Mouse (Mus musculus) liver, embryonic 13.5 days (tissue): ENCODE measurements around the gene Gm17324. TPM values are rescaled to one million over a fixed set of nuclear protein-coding genes. Genes with fewer than 3 reads are reported as not detected.
"Not testable (repeated sequence)": the region's sequence is repeated elsewhere in the genome, so short reads cannot be mapped to it uniquely, and the experiment has no call there.

Experiments
- ATAC-seq: fragments of 200-750 bp; cut with Nextera tagmentation; 2 replicates; pipeline ENCODE4 v1.8.0; 2017; ENCODE audit warnings: low read depth, mild to moderate bottlenecking, moderate number of reproducible peaks, moderate library complexity
- DNase-seq: peaks from one replicate; pipeline ENCODE4 v3.0.0; 2022
- H3K27ac ChIP-seq: fragments of 300-500 bp; sonication (generic); 2 replicates; pipeline ENCODE4 v1.5.1; 2015; ENCODE audit warnings: moderate library complexity, mild to moderate bottlenecking, inconsistent platforms
- H3K27me3 ChIP-seq: fragments of 300-500 bp; sonication (generic); 2 replicates; pipeline ENCODE4 v1.6.1; 2015; ENCODE audit warnings: mild to moderate bottlenecking, inconsistent platforms
- H3K36me3 ChIP-seq: fragments of 300-500 bp; sonication (generic); 2 replicates; pipeline ENCODE4 v1.6.1; 2015; ENCODE audit warnings: mild to moderate bottlenecking, inconsistent platforms
- H3K4me1 ChIP-seq: fragments of 300-500 bp; sonication (generic); replicated peaks from 2 replicates; pipeline ENCODE4 v1.6.1; 2015; ENCODE audit warnings: inconsistent platforms
- H3K4me2 ChIP-seq: fragments of 300-500 bp; sonication (generic); 2 replicates; pipeline ENCODE4 v1.6.1; 2015; ENCODE audit warnings: inconsistent platforms, mild to moderate bottlenecking, moderate library complexity
- H3K4me3 ChIP-seq: fragments of 300-500 bp; sonication (generic); replicated peaks from 2 replicates; pipeline ENCODE4 v1.5.1; 2015; ENCODE audit warnings: mild to moderate bottlenecking, inconsistent platforms
- H3K9ac ChIP-seq: fragments of 300-500 bp; sonication (generic); 2 replicates; pipeline ENCODE4 v1.6.1; 2015; ENCODE audit warnings: mild to moderate bottlenecking, inconsistent platforms
- H3K9me3 ChIP-seq: fragments of 300-500 bp; sonication (generic); replicated peaks from 2 replicates; pipeline ENCODE4 v1.6.1; 2016; ENCODE audit warnings: inconsistent platforms
- WGBS: fragments of 180-500 bp; shearing (Covaris S2); methylation state at CpG from one replicate; pipeline ENCODE4 v1.1.7; 2015; ENCODE audit not compliant: insufficient replicate concordance; 5-methylcytosine and 5-hydroxymethylcytosine counted together
- polyA plus RNA-seq: library from polyadenylated mRNA; unstranded; fragments of >200 nt; fragmentation: Nextera tagmentation; extraction: Ambion mirVana; gene quantifications from 2 replicates; pipeline ENCODE4 v1.2.1, GENCODE M21; 2015

Gene Gm17324
- polyA plus RNA-seq, 1 experiment from 2014 or later, result 0.33 TPM

GRCm38 (mm10) chr9:78480227-78480626, 31.6 kb upstream of the Gm17324 start:
- H3K27me3 ChIP-seq, ATAC-seq, DNase-seq, H3K9me3 ChIP-seq: not testable (repeated sequence)
- WGBS, result under 1% methylated on average over 13 of the region's 13 CpGs
- Histone ChIP-seq H3K9ac (peak overlapping the region; percentile 99), H3K4me1 (peaks cover 28% of the 10 kb centered on the region), H3K36me3 (peaks cover 49% of the 10 kb centered on the region), H3K27ac (peak overlapping the region; percentile 98), H3K4me3 (peak overlapping the region; percentile 93), H3K4me2 (peak overlapping the region; percentile 85)

GRCm38 (mm10) chr9:78479308-78479707, 30.7 kb upstream of the Gm17324 start:
- H3K9ac ChIP-seq, result peak overlapping the region; percentile 99
- not testable (repeated sequence) for DNase-seq, ATAC-seq, H3K27me3 ChIP-seq, H3K9me3 ChIP-seq
- peaks cover 56% of the 10 kb centered on the region for H3K36me3 ChIP-seq
- H3K4me2 ChIP-seq, result peak overlapping the region; percentile 85
- H3K4me3 ChIP-seq, result peak overlapping the region; percentile 93
- peaks cover 28% of the 10 kb centered on the region for H3K4me1 ChIP-seq
- H3K27ac ChIP-seq, result peak overlapping the region; percentile 98
- 21% methylated on average over 8 of the region's 8 CpGs for WGBS

- Histone ChIP-seq H3K27ac (peak overlapping the region; percentile 68), H3K36me3 (peaks cover 68% of the 10 kb centered on the region), H3K4me1 (peaks cover 28% of the 10 kb centered on the region), H3K4me2 (peak overlapping the region; percentile 34), H3K4me3 (0 out of 2 replicates have a peak overlapping the region, but pooled peaks have one; percentile 15), H3K9ac (peak overlapping the region; percentile 49; the same call in 1 of the 2 replicates)
- WGBS, result 62% methylated on average over 1 of the region's 1 CpGs
- ATAC-seq, H3K27me3 ChIP-seq, H3K9me3 ChIP-seq, DNase-seq: not testable (repeated sequence)
These were observed 29.5 kb upstream of the Gm17324 start for GRCm38 (mm10) chr9:78478009-78478605.

GRCm38 (mm10) chr9:78477021-78477551, 28.5 kb upstream of the Gm17324 start:
- ATAC-seq (peak; percentile 1), DNase-seq (peak; percentile 10)
- peaks cover 77% of the 10 kb centered on the region for H3K36me3 ChIP-seq
- peaks cover 20% of the 10 kb centered on the region for H3K4me1 ChIP-seq
- no peaks in the 10 kb centered on the region for H3K27me3 ChIP-seq
- H3K9me3 ChIP-seq, result no peaks in the 10 kb centered on the region
- H3K27ac ChIP-seq, result peak overlapping the region; percentile 68
- H3K9ac ChIP-seq, result no peak overlapping the region
- 3% methylated on average over 5 of the region's 5 CpGs for WGBS
- no peak overlapping the region for H3K4me3 ChIP-seq
- H3K4me2 ChIP-seq, result no peak overlapping the region

GRCm38 (mm10) chr9:78476531-78477020, 28.0 kb upstream of the Gm17324 start:
- Histone ChIP-seq H3K27me3 (no peaks in the 10 kb centered on the region), H3K4me1 (peaks cover 18% of the 10 kb centered on the region), H3K4me2 (no peak overlapping the region), H3K9ac (no peak overlapping the region), H3K4me3 (no peak overlapping the region), H3K27ac (peak overlapping the region; percentile 68), H3K9me3 (no peaks in the 10 kb centered on the region), H3K36me3 (peaks cover 82% of the 10 kb centered on the region)
- ATAC-seq (peak; percentile 39), DNase-seq (peak; percentile 39)
- 6% methylated on average over 1 of the region's 1 CpGs for WGBS

- H3K27me3 ChIP-seq, result no peaks in the 10 kb centered on the region
- H3K9me3 ChIP-seq, result no peaks in the 10 kb centered on the region
- no peak overlapping the region for H3K4me2 ChIP-seq
- H3K4me1 ChIP-seq, result peaks cover 18% of the 10 kb centered on the region
- no peak overlapping the region for H3K27ac ChIP-seq
- no peak overlapping the region for H3K9ac ChIP-seq
- H3K36me3 ChIP-seq, result peaks cover 85% of the 10 kb centered on the region
- no peak overlapping the region for H3K4me3 ChIP-seq
- ATAC-seq, result no peak
- DNase-seq, result no peak
- 71% methylated on average over 4 of the region's 4 CpGs for WGBS
These were observed 27.3 kb upstream of the Gm17324 start for GRCm38 (mm10) chr9:78475873-78476272.

GRCm38 (mm10) chr9:78475383-78475780, 26.8 kb upstream of the Gm17324 start:
- H3K4me2 ChIP-seq, result no peak overlapping the region
- H3K9me3 ChIP-seq, result no peaks in the 10 kb centered on the region
- no peak overlapping the region; the same call in 1 of the 2 replicates for H3K27ac ChIP-seq
- H3K4me1 ChIP-seq, result peaks cover 18% of the 10 kb centered on the region
- 83% methylated on average over 2 of the region's 2 CpGs for WGBS
- H3K4me3 ChIP-seq, result no peak overlapping the region
- H3K27me3 ChIP-seq, result no peaks in the 10 kb centered on the region
- peaks cover 85% of the 10 kb centered on the region for H3K36me3 ChIP-seq
- ATAC-seq, result no peak
- H3K9ac ChIP-seq, result no peak overlapping the region
- no peak for DNase-seq

- no peak overlapping the region for H3K9ac ChIP-seq
- ATAC-seq (no peak), DNase-seq (no peak)
- H3K36me3 ChIP-seq, result peaks cover 85% of the 10 kb centered on the region
- H3K4me1 ChIP-seq, result peaks cover 18% of the 10 kb centered on the region
- no peak overlapping the region; the same call in 1 of the 2 replicates for H3K27ac ChIP-seq
- no peaks in the 10 kb centered on the region for H3K27me3 ChIP-seq
- H3K9me3 ChIP-seq, result no peaks in the 10 kb centered on the region
- 84% methylated on average over 5 of the region's 5 CpGs for WGBS
- H3K4me2 ChIP-seq, result no peak overlapping the region
- H3K4me3 ChIP-seq, result no peak overlapping the region
These were observed 26.3 kb upstream of the Gm17324 start for GRCm38 (mm10) chr9:78474771-78475382.

GRCm38 (mm10) chr9:78474270-78474669, 25.7 kb upstream of the Gm17324 start:
- H3K4me1 ChIP-seq, result peaks cover 14% of the 10 kb centered on the region
- no peak overlapping the region; the same call in 1 of the 2 replicates for H3K27ac ChIP-seq
- DNase-seq (no peak), ATAC-seq (no peak)
- H3K9me3 ChIP-seq, result no peaks in the 10 kb centered on the region
- H3K4me2 ChIP-seq, result no peak overlapping the region
- H3K27me3 ChIP-seq, result no peaks in the 10 kb centered on the region
- H3K4me3 ChIP-seq, result no peak overlapping the region
- H3K9ac ChIP-seq, result no peak overlapping the region
- peaks cover 86% of the 10 kb centered on the region for H3K36me3 ChIP-seq
- WGBS, result 73% methylated on average over 2 of the region's 2 CpGs

- peaks cover 86% of the 10 kb centered on the region for H3K36me3 ChIP-seq
- no peak overlapping the region for H3K27ac ChIP-seq
- H3K4me2 ChIP-seq, result no peak overlapping the region
- H3K9me3 ChIP-seq, result no peaks in the 10 kb centered on the region
- ATAC-seq (no peak), DNase-seq (no peak)
- H3K4me3 ChIP-seq, result no peak overlapping the region
- no peak overlapping the region for H3K9ac ChIP-seq
- H3K4me1 ChIP-seq, result peaks cover 9% of the 10 kb centered on the region
- no peaks in the 10 kb centered on the region for H3K27me3 ChIP-seq
- WGBS, result 89% methylated on average over 8 of the region's 8 CpGs
These were observed 25.0 kb upstream of the Gm17324 start for GRCm38 (mm10) chr9:78473588-78473987.

GRCm38 (mm10) chr9:78465725-78466124, 17.1 kb upstream of the Gm17324 start:
- H3K9ac ChIP-seq, result no peak overlapping the region
- H3K4me1 ChIP-seq, result no peaks in the 10 kb centered on the region
- no peak overlapping the region for H3K4me2 ChIP-seq
- WGBS, result 89% methylated on average over 3 of the region's 3 CpGs
- no peaks in the 10 kb centered on the region for H3K9me3 ChIP-seq
- H3K27ac ChIP-seq, result no peak overlapping the region
- H3K27me3 ChIP-seq, result no peaks in the 10 kb centered on the region
- H3K4me3 ChIP-seq, result no peak overlapping the region
- no peak for DNase-seq
- peaks cover 95% of the 10 kb centered on the region for H3K36me3 ChIP-seq
- ATAC-seq, result no peak
